In the genomic region with DNA sequence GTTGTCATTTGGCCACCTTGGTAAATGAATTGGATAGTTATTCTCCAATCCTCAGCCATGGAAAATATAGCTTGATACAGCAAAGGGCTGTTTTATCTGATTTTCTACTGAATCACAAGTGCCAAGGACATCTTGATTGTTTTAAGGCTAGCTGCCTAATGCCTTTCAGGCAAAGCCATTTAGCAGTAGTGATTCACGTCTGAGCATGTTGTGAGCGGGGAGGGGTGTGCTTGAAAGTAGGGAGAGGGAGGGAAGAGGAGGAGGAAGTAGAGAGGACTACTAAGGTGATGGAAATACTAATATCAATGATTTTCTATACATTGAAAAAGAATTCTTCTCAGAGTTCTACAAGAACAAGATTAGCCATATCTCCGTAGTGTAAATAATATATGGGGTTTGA, we compare ENCODE assay signal across 27 mouse cellular contexts.
"Had no signal": no experiment of that assay in that cellular context is flagged by ENCODE, and none has a peak within 500 bp of the region (broad histone marks: within the 10 kb centered on the region; RNA-seq: fewer than 3 reads in every experiment).

No protein-coding gene starts in this region.

- H3K4me1 ChIP-seq: heart, embryonic 12.5 days; hindbrain, embryonic 10.5 days; hindbrain, embryonic 12.5 days; intestine, embryonic 15.5 days; kidney, embryonic 15.5 days; limb, embryonic 13.5 days; limb, embryonic 15.5 days; liver, embryonic 12.5 days had no signal

- H3K9me3 ChIP-seq: hindbrain, embryonic 10.5 days; hindbrain, embryonic 12.5 days; intestine, embryonic 15.5 days; kidney, embryonic 15.5 days; limb, embryonic 13.5 days; limb, embryonic 15.5 days; liver, embryonic 12.5 days had no signal

- H3K4me3 ChIP-seq: gastrocnemius, adult 2 months; heart, adult 2 months; heart, embryonic 12.5 days; hindbrain, embryonic 10.5 days; hindbrain, embryonic 12.5 days; intestine, embryonic 15.5 days; kidney, embryonic 15.5 days; limb, embryonic 13.5 days; limb, embryonic 15.5 days; liver, embryonic 12.5 days had no signal

- H3K36me3 ChIP-seq: heart, embryonic 12.5 days; hindbrain, embryonic 10.5 days; hindbrain, embryonic 12.5 days; intestine, embryonic 15.5 days; kidney, embryonic 15.5 days; limb, embryonic 13.5 days; limb, embryonic 15.5 days; liver, embryonic 12.5 days had no signal

- DNase-seq: gastrocnemius, adult 2 months; gastrocnemius, postnatal 10 days; gastrocnemius, postnatal 36 days; heart, adult 2 months; heart, postnatal 10 days; heart, postnatal 4 days; kidney, adult 18-20 months; kidney, adult 9 months; kidney, postnatal 14 days; kidney, postnatal 36 days; layer of hippocampus, adult 9-11 months; layer of hippocampus, postnatal 36 days; left cerebral cortex, postnatal 4 days had no signal

- H3K9ac ChIP-seq: heart, embryonic 12.5 days; hindbrain, embryonic 12.5 days; hindbrain, embryonic 14.5 days; intestine, embryonic 15.5 days; kidney, embryonic 15.5 days; limb, embryonic 13.5 days; limb, embryonic 15.5 days; liver, embryonic 12.5 days; liver, embryonic 14.5 days had no signal

- ATAC-seq: hindbrain, embryonic 16.5 days; inflammation-experienced regulatory T-cells, adult 6 months; intestine, embryonic 15.5 days; intestine, postnatal 0 days; liver, embryonic 12.5 days had no signal

- H3K27ac ChIP-seq: gastrocnemius, adult 2 months; heart, adult 2 months; hindbrain, embryonic 10.5 days; hindbrain, embryonic 12.5 days; hindbrain, embryonic 14.5 days; intestine, embryonic 15.5 days; kidney, embryonic 15.5 days; kidney, postnatal 0 days; limb, embryonic 13.5 days; limb, embryonic 15.5 days; liver, embryonic 12.5 days; liver, embryonic 14.5 days had no signal

- H3K4me2 ChIP-seq: heart, embryonic 12.5 days; hindbrain, embryonic 12.5 days; hindbrain, embryonic 14.5 days; intestine, embryonic 15.5 days; kidney, embryonic 15.5 days; limb, embryonic 13.5 days; limb, embryonic 15.5 days; liver, embryonic 12.5 days had no signal

- H3K27me3 ChIP-seq: heart, embryonic 12.5 days; hindbrain, embryonic 12.5 days; intestine, embryonic 15.5 days; kidney, embryonic 15.5 days; limb, embryonic 13.5 days; limb, embryonic 15.5 days; liver, embryonic 12.5 days had no signal
